Mouse (Mus musculus): ENCODE data around the gene Arhgap22. TPM values are rescaled to one million over a fixed set of nuclear protein-coding genes. Genes with fewer than 3 reads are reported as not detected.

Gene Arhgap22
- polyA plus RNA-seq, 1 experiment from 2014 or later = 8.1 TPM

DNA sequence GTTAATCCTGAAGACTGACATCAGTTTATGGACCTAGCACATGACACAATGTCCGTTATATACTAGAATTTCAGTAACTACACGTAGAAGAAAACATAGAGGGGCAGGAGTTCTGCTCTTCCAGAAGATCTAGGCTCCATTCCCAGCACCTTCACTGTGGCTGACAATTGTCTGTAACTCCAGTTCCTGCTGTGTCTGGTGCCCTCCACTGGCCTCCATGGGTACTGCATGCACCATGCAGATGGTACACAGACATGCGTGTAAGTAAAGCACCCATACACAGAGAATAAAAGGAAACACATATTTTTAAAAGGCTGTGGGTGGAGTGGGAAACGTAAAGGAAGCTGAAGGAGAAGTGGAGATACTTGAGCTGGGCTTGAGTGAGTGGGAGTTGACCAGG, 120.0 kb downstream of the Arhgap22 start:
- Histone ChIP-seq H3K27ac (ENCODE audit: low read length) (no peak overlapping the region), H3K4me1 (ENCODE audit: control insufficient read depth, insufficient read depth, low read length) (peaks cover 4% of the 10 kb centered on the region; the same call in 1 of the 2 replicates), H3K36me3 (ENCODE audit: control insufficient read depth, insufficient read depth, low read length) (no peaks in the 10 kb centered on the region), H3K4me2 (replicated peaks; ENCODE audit: low read depth, low read length) (no peak overlapping the region), H3K9me3 (ENCODE audit: control insufficient read depth, low read depth, low read length) (no peaks in the 10 kb centered on the region), H3K4me3 (ENCODE audit: low read depth, low read length) (no peak overlapping the region), H3K27me3 (ENCODE audit: control insufficient read depth, insufficient read depth, low read length) (no peaks in the 10 kb centered on the region), H3K9ac (replicated peaks; ENCODE audit: low read depth, low read length) (no peak overlapping the region)
- WGBS = 78% methylated on average over 4 of the region's 4 CpGs
- ATAC-seq (ENCODE audit: insufficient number of reproducible peaks, insufficient read depth, low FRiP score, low read depth) = no peak

- Histone ChIP-seq H3K36me3 (ENCODE audit: control insufficient read depth, insufficient read depth, low read length) (no peaks in the 10 kb centered on the region), H3K27ac (ENCODE audit: low read length) (no peak overlapping the region), H3K9ac (replicated peaks; ENCODE audit: low read depth, low read length) (no peak overlapping the region), H3K4me1 (ENCODE audit: control insufficient read depth, insufficient read depth, low read length) (peaks cover 4% of the 10 kb centered on the region; the same call in 1 of the 2 replicates), H3K9me3 (ENCODE audit: control insufficient read depth, low read depth, low read length) (no peaks in the 10 kb centered on the region), H3K27me3 (ENCODE audit: control insufficient read depth, insufficient read depth, low read length) (no peaks in the 10 kb centered on the region), H3K4me3 (ENCODE audit: low read depth, low read length) (no peak overlapping the region), H3K4me2 (replicated peaks; ENCODE audit: low read depth, low read length) (no peak overlapping the region)
- 77% methylated on average over 4 of the region's 4 CpGs for WGBS
- no peak for ATAC-seq (ENCODE audit: insufficient number of reproducible peaks, insufficient read depth, low FRiP score, low read depth)
Measured at GRCm38 (mm10) chr14:33334402-33334801, 120.6 kb downstream of the Arhgap22 start.

- no peak for ATAC-seq (ENCODE audit: insufficient number of reproducible peaks, insufficient read depth, low FRiP score, low read depth)
- H3K4me2 ChIP-seq (replicated peaks; ENCODE audit: low read depth, low read length) = no peak overlapping the region
- no peak overlapping the region for H3K27ac ChIP-seq (ENCODE audit: low read length)
- no peak overlapping the region for H3K9ac ChIP-seq (replicated peaks; ENCODE audit: low read depth, low read length)
- H3K36me3 ChIP-seq (ENCODE audit: control insufficient read depth, insufficient read depth, low read length) = no peaks in the 10 kb centered on the region
- peaks cover 4% of the 10 kb centered on the region; the same call in 1 of the 2 replicates for H3K4me1 ChIP-seq (ENCODE audit: control insufficient read depth, insufficient read depth, low read length)
- no peaks in the 10 kb centered on the region for H3K27me3 ChIP-seq (ENCODE audit: control insufficient read depth, insufficient read depth, low read length)
- 34% methylated on average over 6 of the region's 6 CpGs for WGBS
- H3K9me3 ChIP-seq (ENCODE audit: control insufficient read depth, low read depth, low read length) = no peaks in the 10 kb centered on the region
- H3K4me3 ChIP-seq (ENCODE audit: low read depth, low read length) = no peak overlapping the region
Measured at GRCm38 (mm10) chr14:33335733-33336132, 121.9 kb downstream of the Arhgap22 start.

DNA sequence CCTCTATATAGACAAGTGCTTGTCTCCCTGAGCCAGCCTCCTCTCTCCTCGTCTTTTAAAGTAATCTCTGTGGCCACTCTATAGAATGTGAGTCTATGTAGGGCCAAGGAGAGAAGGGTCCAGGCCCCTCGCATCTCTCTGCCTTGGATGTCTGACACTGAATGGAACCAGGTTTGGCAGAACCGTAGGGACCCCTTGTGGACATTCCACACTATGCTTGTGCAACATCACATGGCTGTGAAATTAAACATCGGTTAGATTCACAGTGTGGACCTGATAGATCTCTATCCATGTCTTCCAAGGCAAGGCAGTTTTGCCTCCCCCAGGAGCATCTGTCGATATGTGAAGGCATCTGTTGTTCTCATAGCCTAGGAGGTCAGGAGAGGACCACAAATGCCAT, 124.9 kb downstream of the Arhgap22 start:
- no peak for ATAC-seq (ENCODE audit: insufficient number of reproducible peaks, insufficient read depth, low FRiP score, low read depth)
- Histone ChIP-seq H3K36me3 (ENCODE audit: control insufficient read depth, insufficient read depth, low read length) (no peaks in the 10 kb centered on the region), H3K9ac (replicated peaks; ENCODE audit: low read depth, low read length) (no peak overlapping the region), H3K27me3 (ENCODE audit: control insufficient read depth, insufficient read depth, low read length) (no peaks in the 10 kb centered on the region), H3K27ac (ENCODE audit: low read length) (no peak overlapping the region), H3K9me3 (ENCODE audit: control insufficient read depth, low read depth, low read length) (no peaks in the 10 kb centered on the region), H3K4me2 (replicated peaks; ENCODE audit: low read depth, low read length) (no peak overlapping the region), H3K4me3 (ENCODE audit: low read depth, low read length) (no peak overlapping the region), H3K4me1 (ENCODE audit: control insufficient read depth, insufficient read depth, low read length) (no peaks in the 10 kb centered on the region)
- WGBS = 67% methylated on average over 5 of the region's 5 CpGs

GRCm38 (mm10) chr14:33343131-33343725, 129.4 kb downstream of the Arhgap22 start:
- Histone ChIP-seq H3K36me3 (ENCODE audit: control insufficient read depth, insufficient read depth, low read length) (no peaks in the 10 kb centered on the region), H3K4me2 (replicated peaks; ENCODE audit: low read depth, low read length) (no peak overlapping the region), H3K4me1 (ENCODE audit: control insufficient read depth, insufficient read depth, low read length) (no peaks in the 10 kb centered on the region), H3K4me3 (ENCODE audit: low read depth, low read length) (no peak overlapping the region), H3K9ac (replicated peaks; ENCODE audit: low read depth, low read length) (no peak overlapping the region), H3K27ac (ENCODE audit: low read length) (no peak overlapping the region), H3K27me3 (ENCODE audit: control insufficient read depth, insufficient read depth, low read length) (no peaks in the 10 kb centered on the region), H3K9me3 (ENCODE audit: control insufficient read depth, low read depth, low read length) (no peaks in the 10 kb centered on the region)
- no peak for ATAC-seq (ENCODE audit: insufficient number of reproducible peaks, insufficient read depth, low FRiP score, low read depth)
- 89% methylated on average over 14 of the region's 14 CpGs for WGBS

- Histone ChIP-seq H3K27me3 (ENCODE audit: control insufficient read depth, insufficient read depth, low read length) (peaks cover 5% of the 10 kb centered on the region; the same call in 1 of the 2 replicates), H3K9me3 (ENCODE audit: control insufficient read depth, low read depth, low read length) (no peaks in the 10 kb centered on the region), H3K36me3 (ENCODE audit: control insufficient read depth, insufficient read depth, low read length) (no peaks in the 10 kb centered on the region), H3K27ac (ENCODE audit: low read length) (no peak overlapping the region), H3K9ac (replicated peaks; ENCODE audit: low read depth, low read length) (no peak overlapping the region), H3K4me3 (ENCODE audit: low read depth, low read length) (no peak overlapping the region), H3K4me1 (ENCODE audit: control insufficient read depth, insufficient read depth, low read length) (0 out of 2 replicates have a peak, but pooled peaks cover 3% of the 10 kb centered on the region), H3K4me2 (replicated peaks; ENCODE audit: low read depth, low read length) (no peak overlapping the region)
- 66% methylated on average over 6 of the region's 6 CpGs for WGBS
- ATAC-seq (ENCODE audit: insufficient number of reproducible peaks, insufficient read depth, low FRiP score, low read depth) = no peak
Measured at GRCm38 (mm10) chr14:33346546-33346945, 132.7 kb downstream of the Arhgap22 start.

- no peak for ATAC-seq (ENCODE audit: insufficient number of reproducible peaks, insufficient read depth, low FRiP score, low read depth)
- Histone ChIP-seq H3K9ac (replicated peaks; ENCODE audit: low read depth, low read length) (no peak overlapping the region), H3K27ac (ENCODE audit: low read length) (no peak overlapping the region), H3K4me2 (replicated peaks; ENCODE audit: low read depth, low read length) (no peak overlapping the region), H3K4me3 (ENCODE audit: low read depth, low read length) (no peak overlapping the region), H3K27me3 (ENCODE audit: control insufficient read depth, insufficient read depth, low read length) (peaks cover 9% of the 10 kb centered on the region), H3K9me3 (ENCODE audit: control insufficient read depth, low read depth, low read length) (no peaks in the 10 kb centered on the region), H3K36me3 (ENCODE audit: control insufficient read depth, insufficient read depth, low read length) (no peaks in the 10 kb centered on the region), H3K4me1 (ENCODE audit: control insufficient read depth, insufficient read depth, low read length) (0 out of 2 replicates have a peak, but pooled peaks cover 3% of the 10 kb centered on the region)
- 52% methylated on average over 4 of the region's 4 CpGs for WGBS
Measured at GRCm38 (mm10) chr14:33347738-33348137, 133.9 kb downstream of the Arhgap22 start.

DNA sequence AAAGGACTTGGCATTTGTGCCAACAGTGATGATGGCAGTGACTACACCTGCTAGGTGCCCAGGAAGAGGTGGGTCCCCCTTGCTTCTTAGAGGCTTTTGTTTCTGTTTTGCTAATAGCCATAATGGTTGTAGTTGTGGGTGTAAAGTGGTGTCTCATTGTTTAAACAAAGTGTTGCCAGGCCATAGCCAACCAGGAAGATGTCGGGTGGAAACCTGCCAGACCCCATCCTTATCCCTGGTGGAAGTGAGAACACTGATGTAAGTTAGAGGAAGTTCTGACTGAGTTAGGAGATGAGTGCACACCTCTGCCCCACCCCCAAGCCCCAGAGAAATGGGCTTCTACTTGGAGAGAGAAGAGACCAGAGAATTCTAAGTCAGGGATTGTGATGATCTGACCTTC, 134.3 kb downstream of the Arhgap22 start:
- no peak for ATAC-seq (ENCODE audit: insufficient number of reproducible peaks, insufficient read depth, low FRiP score, low read depth)
- Histone ChIP-seq H3K4me2 (replicated peaks; ENCODE audit: low read depth, low read length) (no peak overlapping the region), H3K27ac (ENCODE audit: low read length) (no peak overlapping the region), H3K4me3 (ENCODE audit: low read depth, low read length) (no peak overlapping the region), H3K9me3 (ENCODE audit: control insufficient read depth, low read depth, low read length) (no peaks in the 10 kb centered on the region), H3K9ac (replicated peaks; ENCODE audit: low read depth, low read length) (no peak overlapping the region), H3K4me1 (ENCODE audit: control insufficient read depth, insufficient read depth, low read length) (0 out of 2 replicates have a peak, but pooled peaks cover 3% of the 10 kb centered on the region), H3K27me3 (ENCODE audit: control insufficient read depth, insufficient read depth, low read length) (peaks cover 9% of the 10 kb centered on the region), H3K36me3 (ENCODE audit: control insufficient read depth, insufficient read depth, low read length) (no peaks in the 10 kb centered on the region)
- WGBS = 58% methylated on average over 1 of the region's 1 CpGs

GRCm38 (mm10) chr14:33351019-33351418, 137.2 kb downstream of the Arhgap22 start:
- peak; percentile 38; the same call in 1 of the 2 replicates for ATAC-seq (ENCODE audit: insufficient number of reproducible peaks, insufficient read depth, low FRiP score, low read depth)
- H3K9ac ChIP-seq (replicated peaks; ENCODE audit: low read depth, low read length) = peak overlapping the region; percentile 32; the same call in 1 of the 2 replicates
- H3K4me3 ChIP-seq (ENCODE audit: low read depth, low read length) = peak overlapping the region; percentile 33
- H3K36me3 ChIP-seq (ENCODE audit: control insufficient read depth, insufficient read depth, low read length) = no peaks in the 10 kb centered on the region
- no peak overlapping the region for H3K27ac ChIP-seq (ENCODE audit: low read length)
- WGBS = 1% methylated on average over 40 of the region's 42 CpGs
- H3K9me3 ChIP-seq (ENCODE audit: control insufficient read depth, low read depth, low read length) = no peaks in the 10 kb centered on the region
- H3K4me2 ChIP-seq (replicated peaks; ENCODE audit: low read depth, low read length) = peak overlapping the region; percentile 86
- H3K27me3 ChIP-seq (ENCODE audit: control insufficient read depth, insufficient read depth, low read length) = peaks cover 9% of the 10 kb centered on the region
- H3K4me1 ChIP-seq (ENCODE audit: control insufficient read depth, insufficient read depth, low read length) = peaks cover 5% of the 10 kb centered on the region; the same call in 1 of the 2 replicates
